Mouse (Mus musculus) ZHBTc4 (cell line): ENCODE results near the gene Dnm2.
"Not testable (repeated sequence)": the region's sequence is repeated elsewhere in the genome, so short reads cannot be mapped to it uniquely, and the experiment has no call there.

ENCODE experiments used
- DNase-seq: peaks from one replicate; pipeline ENCODE4 v3.0.0-alpha.2; 2011; ENCODE audit warnings: low read depth, low spot score

The Dnm2 gene

GRCm38 (mm10) chr9:21505767-21506166, 81.1 kb downstream of the Dnm2 start:
- no peak for DNase-seq

DNA sequence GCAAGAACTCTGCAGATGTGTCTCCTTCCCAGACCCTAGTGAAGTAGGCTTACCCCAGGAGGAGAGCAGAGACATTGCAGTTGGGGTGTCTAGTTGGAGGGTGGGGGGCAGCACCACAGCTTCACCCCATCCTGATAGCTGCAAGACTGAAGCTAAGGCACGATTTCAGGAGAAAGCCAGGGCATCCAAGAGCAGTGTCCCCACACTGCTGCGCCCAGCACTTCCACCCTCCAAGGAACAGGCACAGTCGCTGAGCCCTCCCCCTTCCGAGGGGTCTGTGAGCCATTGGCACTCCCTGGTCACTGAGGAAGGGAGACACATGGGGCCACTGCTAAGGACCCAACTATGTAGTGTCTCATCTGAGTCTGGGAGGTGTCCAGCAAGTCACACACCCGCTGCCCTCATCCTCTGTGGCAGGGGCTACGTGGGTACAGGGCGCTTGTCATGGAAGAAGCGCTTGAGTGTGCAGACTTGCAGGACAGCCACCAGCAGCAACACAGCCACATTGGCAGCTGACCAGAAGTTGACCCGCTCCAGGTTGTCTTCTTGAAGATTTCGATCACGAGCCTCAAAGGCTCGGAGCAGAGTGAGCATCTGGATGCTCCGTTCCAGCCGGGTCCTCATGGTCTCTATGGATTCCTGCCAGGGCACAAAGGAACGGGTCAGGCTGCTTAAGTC, 83.2 kb downstream of the Dnm2 start:
- DNase-seq, result no peak

DNA sequence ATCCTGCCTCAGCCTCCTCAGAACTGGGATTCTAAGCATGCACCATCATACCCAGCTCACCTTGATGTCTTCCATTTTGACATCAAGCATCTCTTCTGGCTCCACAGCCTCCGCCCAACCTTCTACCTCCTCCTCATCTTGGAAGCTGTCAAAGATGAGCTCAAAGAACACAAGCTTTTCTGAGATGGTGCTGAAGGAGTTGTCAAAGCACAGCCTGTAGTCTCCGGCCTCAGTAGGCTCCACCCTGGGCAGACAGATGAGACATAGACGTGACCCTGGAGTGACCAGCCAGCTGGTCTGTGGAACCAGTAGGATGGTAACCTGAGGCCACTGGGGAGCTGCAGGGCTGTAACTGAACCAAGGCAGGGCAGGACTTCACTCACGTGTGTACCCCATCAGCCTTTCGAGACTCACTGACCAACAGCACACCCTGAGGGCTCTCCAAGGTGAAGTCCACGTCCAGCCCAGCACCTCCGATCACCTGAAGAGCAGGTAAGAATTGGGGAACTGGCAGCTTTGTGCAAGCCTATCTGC, 84.2 kb downstream of the Dnm2 start:
- no peak for DNase-seq

DNA sequence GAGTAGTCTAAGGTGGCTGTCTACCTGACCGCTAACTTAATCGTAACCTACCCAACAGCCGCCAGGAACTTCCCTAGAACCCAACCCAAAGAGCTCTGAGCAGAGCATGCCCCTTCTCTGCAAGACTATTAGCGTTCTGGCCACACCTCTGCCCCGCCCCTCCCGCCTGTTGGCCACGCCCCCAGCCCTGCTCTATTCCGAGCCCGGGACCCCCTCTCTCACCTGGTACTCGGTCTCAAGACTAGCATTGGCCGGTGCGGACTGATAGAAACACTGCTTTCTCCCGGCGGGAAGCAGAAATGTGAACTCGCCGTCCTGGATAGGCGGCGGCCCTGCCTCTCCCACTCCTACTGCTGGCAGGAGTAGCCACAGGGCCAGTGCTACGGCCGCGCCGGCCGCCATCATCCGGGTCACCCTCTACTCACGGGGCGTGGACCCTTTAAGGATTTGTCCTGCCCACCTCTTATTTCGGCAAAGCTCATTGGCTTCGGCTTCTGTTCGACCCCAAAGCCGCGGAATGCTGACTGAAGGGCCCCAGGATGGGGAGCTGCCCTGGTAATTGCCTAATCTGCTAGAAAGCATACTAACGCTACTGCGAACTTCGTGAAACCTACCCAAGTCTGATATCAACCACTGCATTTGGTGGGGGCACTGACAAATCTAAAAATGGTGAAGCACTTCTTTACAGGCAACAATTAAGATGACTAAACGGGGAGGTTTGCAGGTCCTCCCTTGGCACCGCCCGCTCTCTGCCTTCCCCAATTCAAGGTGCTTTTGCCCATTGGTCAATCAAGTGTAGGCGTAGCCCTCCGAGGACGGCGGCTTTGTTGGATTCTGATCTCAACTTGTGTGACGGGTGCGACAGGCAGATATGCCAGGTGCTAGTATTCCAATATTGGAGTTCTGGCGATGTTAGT, 85.3 kb downstream of the Dnm2 start, which contains the start of gene Tmed1:
TSS of gene Tmed1 (minus strand) at position 481 of the 917 bp plus-strand sequence.
- peak; percentile 97 for DNase-seq

DNA sequence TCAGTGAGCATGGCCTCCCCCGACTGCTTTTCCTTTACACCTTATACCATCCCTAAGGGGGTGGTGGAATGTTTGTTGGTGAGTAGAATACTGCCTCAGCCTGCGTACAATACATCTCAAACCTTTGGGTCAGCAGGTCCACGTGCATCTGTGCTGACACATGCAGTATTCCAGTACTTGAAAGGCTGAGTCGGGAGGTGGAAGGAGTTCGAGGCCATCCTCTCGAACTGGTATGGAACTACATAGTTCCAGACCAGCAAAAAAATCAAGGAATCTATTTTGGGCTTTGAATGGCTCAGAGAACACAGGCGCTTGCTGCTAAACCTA, 85.9 kb downstream of the Dnm2 start:
- no peak for DNase-seq

- DNase-seq, result no peak
These were observed 86.3 kb downstream of the Dnm2 start for GRCm38 (mm10) chr9:21511052-21511451.

- peak; percentile 59 for DNase-seq
These were observed 88.8 kb downstream of the Dnm2 start for GRCm38 (mm10) chr9:21513466-21513865.

DNA sequence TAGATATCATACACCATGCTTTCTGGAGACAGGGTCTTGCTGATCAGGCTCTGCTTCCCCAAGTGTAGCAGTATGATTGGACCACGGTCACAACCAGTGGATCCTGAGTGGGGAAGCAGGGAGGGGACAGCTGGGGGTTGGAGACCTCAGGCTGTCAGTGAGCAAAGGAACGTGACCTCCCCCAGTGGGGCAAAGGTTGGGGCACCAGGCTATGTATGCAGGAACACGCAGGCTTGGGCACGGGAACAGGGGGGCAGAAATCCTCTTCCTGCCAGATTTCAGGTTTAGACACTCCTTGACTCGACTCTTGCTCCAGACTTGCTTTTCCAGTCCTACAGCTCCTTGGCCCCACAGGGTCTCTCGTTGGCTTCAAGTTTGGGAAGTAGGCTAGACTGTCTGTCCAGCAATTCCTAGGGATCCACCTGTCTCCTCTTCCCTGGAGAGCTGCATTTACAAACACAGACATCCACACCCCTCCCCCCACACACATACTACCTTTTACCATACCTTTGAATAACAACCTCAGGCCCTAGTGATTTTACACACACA, 93.3 kb downstream of the Dnm2 start:
- no peak for DNase-seq

DNA sequence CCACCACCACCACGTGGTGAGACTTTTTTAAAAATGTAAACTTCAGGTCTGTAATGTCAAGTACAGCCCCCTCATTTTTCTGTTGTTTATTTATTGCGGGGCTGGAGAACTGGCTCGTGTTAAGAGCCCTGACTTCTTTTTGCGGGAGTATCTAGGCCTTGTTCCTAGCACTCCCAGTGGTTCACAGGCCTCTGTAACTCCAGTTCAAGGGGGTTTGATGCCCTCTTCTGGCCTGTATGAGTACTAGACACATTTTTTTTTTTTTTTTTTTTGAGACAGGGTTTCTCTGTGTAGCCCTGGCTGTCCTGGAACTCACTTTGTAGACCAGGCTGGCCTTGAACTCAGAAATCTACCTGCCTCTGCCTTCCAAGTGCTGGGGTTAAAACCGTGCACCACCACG, 94.0 kb downstream of the Dnm2 start:
- DNase-seq, result peak; percentile 52

DNA sequence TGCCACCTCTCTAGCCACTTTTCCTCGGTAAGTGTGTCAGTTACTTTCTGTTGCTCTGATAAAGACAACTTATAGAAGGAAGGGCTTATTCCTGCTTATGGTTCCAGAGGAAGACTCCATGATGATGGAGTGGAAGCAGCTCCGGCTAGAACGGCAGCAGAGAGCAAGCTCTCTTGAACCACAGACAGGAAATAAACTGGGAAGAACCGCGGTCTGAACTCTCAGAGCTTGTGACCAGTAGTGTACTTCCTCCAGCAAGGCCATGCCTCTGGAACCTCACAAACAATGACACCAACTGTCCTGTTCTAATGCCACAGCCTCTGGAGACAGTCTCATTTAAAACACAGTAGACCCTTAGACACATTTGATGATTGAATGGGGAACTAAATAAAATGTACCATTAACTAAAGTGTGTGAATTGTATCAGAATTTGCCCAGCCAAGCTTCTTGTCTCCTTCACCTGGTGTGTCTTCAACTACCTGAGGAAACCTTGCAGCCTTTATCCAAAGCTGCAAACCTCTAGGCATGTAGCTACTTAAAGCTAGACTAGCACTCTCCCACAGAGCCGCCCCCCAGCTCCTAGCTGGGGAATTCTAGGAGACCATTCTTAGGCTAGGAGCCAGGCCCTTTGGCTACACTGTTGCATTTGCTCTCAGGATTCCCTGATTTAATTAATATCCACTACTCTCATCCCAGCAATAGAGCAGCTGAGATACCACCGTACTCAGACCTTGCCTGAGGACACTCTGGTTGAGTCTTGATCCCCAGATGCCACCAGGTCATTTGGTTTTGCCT, 100.6 kb downstream of the Dnm2 start:
- no peak for DNase-seq

DNA sequence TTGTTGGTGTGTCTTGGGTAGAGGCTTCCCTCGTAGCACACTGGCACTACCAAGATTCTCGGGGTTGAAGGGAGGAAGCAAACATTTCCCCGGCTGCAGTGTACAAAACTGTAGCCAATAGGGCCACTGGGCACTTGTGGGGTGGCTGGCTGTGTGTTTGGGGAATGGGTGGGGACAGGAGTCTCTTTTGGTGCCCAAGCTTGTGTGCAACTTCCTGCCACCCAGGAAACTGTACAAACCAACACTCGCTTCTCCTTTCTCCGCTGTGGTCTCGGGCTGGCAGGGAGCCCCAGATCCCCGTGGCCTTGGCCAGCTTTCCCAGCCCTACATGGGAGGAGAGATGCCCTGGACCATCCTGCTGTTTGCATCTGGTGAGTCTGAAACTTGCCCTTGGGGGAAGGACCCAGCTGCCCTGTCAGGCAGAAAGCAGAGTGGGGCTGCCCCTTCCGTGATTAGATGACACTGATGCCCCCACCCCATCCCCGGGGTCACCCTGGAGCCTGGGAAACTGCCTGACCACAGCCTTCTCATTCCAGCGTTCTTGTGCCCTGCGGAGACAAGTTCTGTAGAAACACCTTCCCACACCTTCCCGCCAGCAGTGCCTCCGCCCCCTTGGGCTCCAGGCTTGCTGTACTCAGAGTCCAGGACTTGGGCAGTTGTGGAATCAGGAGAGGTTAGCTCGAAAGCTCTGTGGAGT, 101.4 kb downstream of the Dnm2 start, which contains the start of gene AB124611:
TSS of gene AB124611 (plus strand) at position 240 of the 697 bp plus-strand sequence.
- no peak for DNase-seq

- DNase-seq, result no peak
These were observed 101.9 kb downstream of the Dnm2 start for GRCm38 (mm10) chr9:21526634-21526944.

DNA sequence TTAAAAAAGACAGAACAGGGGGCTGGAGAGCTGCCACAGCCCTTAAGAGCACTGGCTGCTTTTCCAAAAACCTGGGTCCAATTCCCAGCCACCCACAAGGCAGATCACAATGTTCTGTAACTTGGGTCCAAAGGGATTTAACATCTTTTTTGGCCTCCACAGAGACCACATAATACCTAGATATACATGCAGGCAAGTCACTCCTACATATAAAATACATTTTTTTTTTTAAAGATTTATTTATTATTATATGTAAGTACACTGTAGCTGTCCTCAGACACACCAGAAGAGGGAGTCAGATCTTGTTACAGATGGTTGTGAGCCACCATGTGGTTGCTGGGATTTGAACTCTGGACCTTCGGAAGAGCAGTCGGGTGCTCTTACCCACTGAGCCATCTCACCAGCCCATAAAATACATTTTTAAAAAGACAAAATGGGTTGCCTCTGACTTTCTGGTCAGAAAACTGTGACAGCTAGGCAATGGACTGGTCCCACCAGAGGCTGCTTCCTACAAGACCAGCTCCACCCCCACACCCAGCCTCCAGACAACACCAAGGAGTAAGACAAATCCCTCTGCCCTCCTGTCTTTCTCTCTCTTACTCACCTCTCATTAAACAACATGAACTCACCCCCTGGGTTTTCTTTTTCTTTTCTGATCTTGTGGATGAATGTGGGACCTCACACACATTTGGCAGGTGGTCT, 102.5 kb downstream of the Dnm2 start:
- no peak for DNase-seq

- no peak for DNase-seq
These were observed 103.2 kb downstream of the Dnm2 start for GRCm38 (mm10) chr9:21527917-21528324.

GRCm38 (mm10) chr9:21536501-21536900, 111.8 kb downstream of the Dnm2 start:
- no peak for DNase-seq

GRCm38 (mm10) chr9:21537009-21537408, 112.3 kb downstream of the Dnm2 start:
- DNase-seq, result no peak

DNA sequence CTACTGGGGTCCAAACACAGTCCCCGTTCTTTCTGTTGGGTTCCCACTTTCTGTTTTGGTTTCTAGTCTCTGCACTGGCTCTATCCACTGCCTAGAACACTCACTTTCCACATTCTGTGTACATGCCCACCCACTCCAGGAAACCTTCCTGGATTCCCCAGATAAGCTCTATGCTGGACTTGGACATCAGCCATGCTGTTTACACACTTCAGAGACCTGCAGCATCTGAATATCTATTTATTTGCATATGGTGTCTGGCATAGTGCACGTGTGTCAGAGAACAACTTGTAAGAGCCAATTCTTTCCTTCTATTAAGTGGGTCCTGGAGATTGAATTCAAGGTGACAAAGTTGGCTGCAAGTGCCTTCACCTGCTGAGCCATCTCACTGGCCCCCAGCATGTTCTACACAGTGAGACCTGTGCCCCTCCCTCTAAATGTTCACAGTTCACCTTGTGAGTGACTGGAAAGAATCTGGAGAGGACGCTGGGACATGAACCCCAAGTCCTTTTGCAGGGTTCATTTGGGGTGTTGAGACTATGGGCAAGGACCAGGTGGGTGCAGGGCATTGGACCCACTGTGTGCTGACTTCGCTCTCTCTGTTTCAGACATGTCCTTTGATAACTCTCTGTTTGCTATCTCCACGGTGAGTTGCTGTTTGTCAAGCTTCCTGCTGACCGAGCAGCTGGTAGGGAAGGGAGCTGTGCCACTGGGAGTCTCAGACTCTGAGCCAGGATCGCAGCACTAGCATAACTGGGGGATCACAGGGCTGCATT, 115.5 kb downstream of the Dnm2 start:
- DNase-seq, result no peak

DNA sequence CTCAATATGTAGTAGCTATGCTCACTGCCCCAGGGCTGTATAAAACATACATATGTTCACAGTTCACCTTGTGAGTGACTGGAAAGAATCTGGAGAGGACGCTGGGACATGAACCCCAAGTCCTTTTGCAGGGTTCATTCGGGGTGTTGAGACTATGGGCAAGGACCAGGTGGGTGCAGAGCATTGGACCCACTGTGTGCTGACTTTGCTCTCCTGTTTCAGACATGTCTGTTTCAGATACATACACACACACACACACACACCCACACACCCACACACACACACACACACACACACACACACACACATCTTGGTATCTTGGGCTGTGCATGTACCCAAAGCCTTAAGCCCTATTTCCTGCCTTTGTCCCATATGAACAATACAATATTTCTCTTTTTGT, 117.3 kb downstream of the Dnm2 start:
- DNase-seq, result not testable (repeated sequence)

- peak; percentile 96 for DNase-seq
These were observed 120.7 kb downstream of the Dnm2 start for GRCm38 (mm10) chr9:21545351-21545915.
